Mouse (Mus musculus) limb, embryonic 12.5 days (tissue): ENCODE measurements around the gene Exoc4. TPM values are rescaled to one million over a fixed set of nuclear protein-coding genes. Genes with fewer than 3 reads are reported as not detected.

ENCODE experiments used
- ATAC-seq: fragments of 200-750 bp; cut with Nextera tagmentation; 2 replicates; pipeline ENCODE4 v1.8.0; 2017; ENCODE audit warnings: low read depth, moderate TSS enrichment; ENCODE audit not compliant: insufficient number of reproducible peaks, insufficient read depth, low FRiP score, low TSS enrichment
- H3K27ac ChIP-seq: fragments of 300-500 bp; sonication (generic); 2 replicates; pipeline ENCODE4 v1.5.1; 2016; ENCODE audit warnings: mild to moderate bottlenecking, moderate library complexity
- H3K27me3 ChIP-seq: fragments of 300-500 bp; sonication (generic); 2 replicates; pipeline ENCODE4 v1.6.1; 2016; ENCODE audit warnings: mild to moderate bottlenecking, moderate library complexity
- H3K36me3 ChIP-seq: fragments of 300-500 bp; sonication (generic); 2 replicates; pipeline ENCODE4 v1.6.1; 2016; ENCODE audit warnings: mild to moderate bottlenecking, moderate library complexity
- H3K4me1 ChIP-seq: fragments of 300-500 bp; sonication (generic); replicated peaks from 2 replicates; pipeline ENCODE4 v1.6.1; 2016
- H3K4me2 ChIP-seq: fragments of 300-500 bp; sonication (generic); 2 replicates; pipeline ENCODE4 v1.6.1; 2016; ENCODE audit warnings: mild to moderate bottlenecking, moderate library complexity
- H3K4me3 ChIP-seq: fragments of 300-500 bp; sonication (generic); replicated peaks from 2 replicates; pipeline ENCODE4 v1.5.1; 2016; ENCODE audit warnings: mild to moderate bottlenecking
- H3K9ac ChIP-seq: fragments of 300-500 bp; sonication (generic); replicated peaks from 2 replicates; pipeline ENCODE4 v1.6.1; 2016; ENCODE audit warnings: mild to moderate bottlenecking, moderate library complexity
- H3K9me3 ChIP-seq: fragments of 300-500 bp; sonication (generic); 2 replicates; pipeline ENCODE4 v1.6.1; 2016; ENCODE audit warnings: mild to moderate bottlenecking, moderate library complexity
- WGBS: fragments of 180-500 bp; shearing (Covaris S2); methylation state at CpG from one replicate; pipeline ENCODE4 v1.1.7; 2016; 5-methylcytosine and 5-hydroxymethylcytosine counted together
- polyA plus RNA-seq: library from polyadenylated mRNA; unstranded; fragments of >200 nt; fragmentation: Nextera tagmentation; extraction: Ambion mirVana; gene quantifications from 2 replicates; pipeline ENCODE4 v1.2.1, GENCODE M21; 2016

Gene Exoc4
- polyA plus RNA-seq, 1 experiment from 2014 or later, result 39.2 TPM

DNA sequence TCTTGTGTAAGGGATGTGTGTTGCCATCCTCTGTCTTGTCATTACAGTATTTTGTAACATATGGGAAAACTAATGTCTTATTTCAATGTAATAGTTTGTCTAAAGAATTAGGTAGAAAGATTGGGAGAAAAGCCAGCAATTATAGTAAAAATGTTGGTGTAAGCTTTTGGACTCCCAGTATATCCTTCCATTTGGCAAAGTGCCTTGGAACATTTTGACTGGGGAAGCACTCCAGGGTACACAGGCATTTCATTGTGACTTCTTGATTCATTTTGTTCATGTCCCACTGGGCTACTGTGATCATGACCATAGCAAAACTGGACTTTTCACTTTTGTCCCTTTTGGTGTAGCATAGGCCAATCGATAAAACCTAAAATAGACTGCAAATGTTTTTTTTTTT lies 61.6 kb downstream of the Exoc4 start:
- Histone ChIP-seq H3K4me1 (no peaks in the 10 kb centered on the region), H3K27me3 (no peaks in the 10 kb centered on the region), H3K27ac (no peak overlapping the region), H3K9me3 (no peaks in the 10 kb centered on the region), H3K4me2 (no peak overlapping the region), H3K36me3 (0 out of 2 replicates have a peak, but pooled peaks cover 3% of the 10 kb centered on the region), H3K9ac (no peak overlapping the region), H3K4me3 (no peak overlapping the region)
- 100% methylated on average over 1 of the region's 1 CpGs for WGBS
- no peak for ATAC-seq

DNA sequence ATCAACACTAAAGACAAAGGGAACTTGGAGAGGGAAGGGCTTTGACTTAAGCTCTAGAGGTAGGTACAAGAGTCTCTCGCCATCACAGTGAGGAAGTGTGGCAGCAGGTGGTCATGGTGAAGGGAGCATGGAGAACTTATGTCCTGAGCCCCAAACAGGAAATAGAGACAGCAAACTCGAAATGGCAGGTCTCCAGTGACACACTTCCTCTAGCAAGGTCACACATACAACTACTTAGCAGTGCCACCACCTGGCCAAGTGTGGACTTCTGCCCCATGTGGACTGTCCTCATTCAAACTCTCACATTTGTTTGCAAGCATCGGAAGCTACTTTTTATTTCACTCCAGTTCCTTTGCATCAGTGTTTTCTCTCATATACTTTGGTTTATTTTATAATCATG lies 74.0 kb downstream of the Exoc4 start:
- WGBS, result 87% methylated on average over 3 of the region's 3 CpGs
- Histone ChIP-seq H3K4me3 (no peak overlapping the region), H3K27me3 (no peaks in the 10 kb centered on the region), H3K36me3 (no peaks in the 10 kb centered on the region), H3K9ac (no peak overlapping the region), H3K9me3 (no peaks in the 10 kb centered on the region), H3K4me1 (no peaks in the 10 kb centered on the region), H3K4me2 (no peak overlapping the region), H3K27ac (no peak overlapping the region)
- ATAC-seq, result no peak

DNA sequence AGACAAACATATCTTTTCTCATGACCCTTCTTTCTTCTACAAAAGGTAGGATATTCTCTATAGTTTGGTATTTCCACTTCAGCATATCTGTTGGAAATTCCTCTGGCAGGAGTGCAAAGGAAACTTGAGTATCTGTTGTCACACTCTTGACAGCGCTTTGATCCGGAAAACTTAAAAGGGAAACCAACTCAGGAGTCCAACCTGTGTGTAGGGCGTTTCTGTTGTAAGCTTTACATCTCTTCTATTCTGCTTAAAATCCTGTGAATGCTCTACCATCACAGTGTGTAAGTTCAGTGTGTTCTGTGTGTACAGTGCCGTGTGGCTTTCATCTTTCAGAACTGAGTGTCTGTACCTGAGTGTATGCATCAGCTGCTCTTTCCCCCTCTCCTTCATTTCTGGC lies 74.5 kb downstream of the Exoc4 start:
- Histone ChIP-seq H3K9ac (no peak overlapping the region), H3K4me1 (no peaks in the 10 kb centered on the region), H3K27me3 (no peaks in the 10 kb centered on the region), H3K4me2 (no peak overlapping the region), H3K4me3 (no peak overlapping the region), H3K27ac (no peak overlapping the region), H3K9me3 (no peaks in the 10 kb centered on the region), H3K36me3 (no peaks in the 10 kb centered on the region)
- ATAC-seq, result no peak
- WGBS, result 81% methylated on average over 4 of the region's 4 CpGs

DNA sequence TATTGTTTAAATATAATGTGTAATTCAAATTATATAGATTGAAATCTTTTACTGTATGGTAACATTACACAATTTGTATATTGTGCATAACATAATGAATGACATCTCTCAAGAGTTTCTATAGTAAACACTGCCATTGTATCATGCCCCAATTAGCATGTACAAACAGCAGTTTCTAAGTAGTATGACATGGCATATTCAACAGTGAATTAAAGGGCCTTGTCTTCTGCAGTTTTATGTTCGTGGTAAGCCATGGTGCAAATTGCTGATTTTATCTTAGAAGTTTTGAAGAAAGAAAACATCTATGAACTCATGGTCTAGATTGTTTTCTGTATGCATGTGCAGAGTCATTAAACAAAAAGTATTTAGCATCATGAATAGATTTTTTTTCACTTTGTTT lies 79.4 kb downstream of the Exoc4 start:
- ATAC-seq, result no peak
- Histone ChIP-seq H3K9me3 (no peaks in the 10 kb centered on the region), H3K27ac (no peak overlapping the region), H3K4me3 (no peak overlapping the region), H3K9ac (no peak overlapping the region), H3K27me3 (no peaks in the 10 kb centered on the region), H3K36me3 (no peaks in the 10 kb centered on the region), H3K4me2 (no peak overlapping the region), H3K4me1 (0 out of 2 replicates have a peak, but pooled peaks cover 4% of the 10 kb centered on the region)
- WGBS, result 95% methylated on average over 1 of the region's 1 CpGs

DNA sequence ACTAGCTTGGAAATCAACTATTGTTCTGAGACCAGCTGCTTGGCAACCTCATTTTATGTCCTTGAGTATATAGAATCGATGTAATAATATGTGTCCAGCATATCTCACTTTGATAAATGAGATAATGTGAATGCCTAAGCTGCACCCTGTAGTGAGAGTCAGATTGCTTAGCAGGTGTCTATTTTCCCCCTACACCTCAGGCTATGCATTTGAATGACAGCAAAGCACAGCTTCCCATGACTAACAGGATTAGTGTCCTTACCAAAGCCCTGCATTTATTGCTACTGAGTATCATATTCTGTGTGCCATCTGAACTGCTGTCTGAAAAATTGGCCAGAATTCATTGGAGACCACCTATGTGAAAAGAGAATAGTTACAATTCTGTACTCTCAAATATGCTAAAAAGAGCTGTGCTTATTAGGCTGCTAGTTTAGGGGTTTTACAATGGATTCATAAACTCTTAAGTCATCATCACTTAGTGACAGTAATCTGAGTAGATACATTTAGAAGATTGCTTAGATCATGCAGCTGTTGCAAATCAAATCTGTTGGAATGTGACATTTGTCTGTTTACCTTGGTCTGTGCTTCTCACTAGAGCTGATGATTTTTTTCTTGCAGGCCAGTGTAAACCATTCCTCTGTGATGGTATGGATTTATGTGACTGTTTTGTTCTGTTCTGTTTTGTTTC lies 98.3 kb downstream of the Exoc4 start:
- no peak overlapping the region for H3K27ac ChIP-seq
- H3K4me3 ChIP-seq, result no peak overlapping the region
- H3K4me1 ChIP-seq, result no peaks in the 10 kb centered on the region
- H3K36me3 ChIP-seq, result no peaks in the 10 kb centered on the region
- 82% methylated on average over 1 of the region's 1 CpGs for WGBS
- no peak overlapping the region for H3K9ac ChIP-seq
- H3K4me2 ChIP-seq, result no peak overlapping the region
- no peak for ATAC-seq
- H3K27me3 ChIP-seq, result no peaks in the 10 kb centered on the region
- H3K9me3 ChIP-seq, result no peaks in the 10 kb centered on the region

DNA sequence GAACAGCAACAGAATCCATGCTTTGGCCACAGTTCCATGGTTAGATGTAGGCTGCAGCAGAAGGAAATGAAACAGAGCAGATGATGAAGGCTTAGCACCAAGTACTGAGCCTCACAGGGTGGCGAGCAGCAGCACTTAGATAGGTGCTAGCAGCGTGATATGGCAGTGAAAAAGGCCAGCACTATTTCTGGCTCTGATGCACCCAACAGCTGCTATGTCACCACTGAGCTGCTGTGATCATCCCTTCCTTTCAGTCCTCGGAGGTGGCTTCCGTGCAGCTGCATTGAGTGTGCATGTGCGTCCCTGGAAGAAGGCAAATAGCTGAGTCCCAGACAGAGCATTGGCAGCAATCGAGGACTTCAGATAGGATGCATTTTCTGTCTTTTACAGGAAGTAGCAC lies 112.7 kb downstream of the Exoc4 start:
- 80% methylated on average over 6 of the region's 6 CpGs for WGBS
- Histone ChIP-seq H3K27ac (no peak overlapping the region), H3K4me2 (no peak overlapping the region), H3K9me3 (0 out of 2 replicates have a peak, but pooled peaks cover 3% of the 10 kb centered on the region), H3K9ac (no peak overlapping the region), H3K27me3 (no peaks in the 10 kb centered on the region), H3K4me1 (no peaks in the 10 kb centered on the region), H3K4me3 (no peak overlapping the region), H3K36me3 (no peaks in the 10 kb centered on the region)
- ATAC-seq, result no peak

DNA sequence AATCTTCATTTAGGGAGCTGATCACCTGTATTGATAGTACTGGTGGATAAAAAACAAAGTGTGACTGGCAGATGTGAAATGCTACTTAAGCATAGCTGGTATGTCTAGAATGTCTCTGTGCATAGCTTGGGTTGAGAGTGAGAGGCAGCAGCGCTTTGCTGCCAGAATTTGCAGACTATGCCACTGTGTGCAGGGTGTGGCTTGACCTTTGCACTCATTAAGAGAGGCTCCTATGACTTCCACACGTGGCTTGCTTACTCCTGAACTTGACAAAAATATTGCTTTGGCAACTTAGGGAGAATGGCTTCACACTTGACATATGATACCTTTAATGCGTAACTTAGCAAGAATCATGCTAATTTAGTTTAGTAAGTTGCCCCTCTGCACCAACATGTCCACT lies 131.6 kb downstream of the Exoc4 start:
- no peaks in the 10 kb centered on the region for H3K36me3 ChIP-seq
- WGBS, result 56% methylated on average over 3 of the region's 3 CpGs
- H3K9ac ChIP-seq, result no peak overlapping the region
- H3K9me3 ChIP-seq, result no peaks in the 10 kb centered on the region
- H3K4me1 ChIP-seq, result no peaks in the 10 kb centered on the region
- no peak overlapping the region for H3K4me2 ChIP-seq
- no peak overlapping the region for H3K27ac ChIP-seq
- ATAC-seq, result no peak
- no peak overlapping the region for H3K4me3 ChIP-seq
- no peaks in the 10 kb centered on the region for H3K27me3 ChIP-seq

DNA sequence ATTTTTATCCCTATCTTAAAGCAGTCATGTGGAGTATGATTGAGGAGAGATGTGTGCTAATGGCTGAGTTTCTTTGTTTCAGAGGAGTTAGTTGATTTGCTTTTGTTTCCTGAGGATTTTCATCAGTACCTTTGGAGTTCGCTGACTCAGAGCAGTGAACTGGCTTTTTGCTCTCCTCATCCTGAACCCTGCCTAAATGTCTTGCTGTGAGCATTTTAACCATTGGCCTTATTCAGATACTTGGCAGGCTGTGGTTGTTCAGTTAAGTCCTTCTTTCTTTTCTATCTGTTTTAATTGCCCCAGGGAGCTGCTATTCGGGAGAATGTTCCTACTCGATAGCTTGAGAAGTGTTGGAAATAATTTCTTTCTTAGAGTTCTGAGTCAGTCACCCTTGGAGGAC lies 133.3 kb downstream of the Exoc4 start:
- H3K4me1 ChIP-seq, result no peaks in the 10 kb centered on the region
- no peak overlapping the region for H3K4me3 ChIP-seq
- H3K9ac ChIP-seq, result no peak overlapping the region
- no peaks in the 10 kb centered on the region for H3K9me3 ChIP-seq
- 88% methylated on average over 3 of the region's 3 CpGs for WGBS
- no peak overlapping the region for H3K27ac ChIP-seq
- no peaks in the 10 kb centered on the region for H3K36me3 ChIP-seq
- ATAC-seq, result no peak
- no peak overlapping the region for H3K4me2 ChIP-seq
- no peaks in the 10 kb centered on the region for H3K27me3 ChIP-seq

DNA sequence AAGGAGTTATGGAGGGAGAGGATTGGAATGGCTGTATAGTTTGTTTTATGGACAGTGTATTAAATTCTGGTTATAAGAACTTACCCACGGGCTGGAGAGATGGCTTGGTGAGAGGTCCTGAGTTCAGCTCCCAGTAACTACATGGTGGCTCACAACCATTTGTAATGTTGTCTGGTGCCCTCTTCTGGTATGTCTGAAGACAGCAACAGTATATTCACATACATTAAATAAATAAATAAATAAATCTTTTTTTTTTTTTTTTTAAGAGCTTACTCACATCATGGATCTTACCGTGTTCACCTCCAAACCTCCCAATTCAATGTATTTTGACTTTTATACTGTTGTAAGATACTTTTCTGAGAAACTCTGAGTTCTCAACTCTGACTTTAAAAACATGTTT lies 143.1 kb downstream of the Exoc4 start:
- WGBS, result 75% methylated on average over 2 of the region's 2 CpGs

DNA sequence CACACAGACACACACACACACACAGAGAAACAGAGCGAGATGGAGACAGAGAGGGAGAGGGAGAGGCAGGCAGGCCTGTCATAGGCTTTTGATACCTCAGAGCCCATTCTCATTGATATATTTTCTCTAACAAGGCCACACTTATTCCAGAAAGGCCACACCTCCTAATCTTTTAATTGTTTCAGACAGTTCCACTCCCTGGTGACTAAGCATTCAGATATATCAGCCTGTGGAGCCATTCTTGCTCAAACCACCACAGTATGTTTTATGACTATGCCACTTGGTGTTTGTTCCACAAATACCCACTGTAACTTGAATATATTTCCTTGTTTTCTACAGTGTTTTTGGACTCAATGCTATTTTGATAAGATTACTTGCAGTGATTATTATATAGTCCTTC lies 150.6 kb downstream of the Exoc4 start:
- Histone ChIP-seq H3K9me3 (no peaks in the 10 kb centered on the region), H3K27ac (no peak overlapping the region), H3K36me3 (no peaks in the 10 kb centered on the region), H3K4me3 (no peak overlapping the region), H3K9ac (no peak overlapping the region), H3K27me3 (no peaks in the 10 kb centered on the region), H3K4me1 (no peaks in the 10 kb centered on the region), H3K4me2 (no peak overlapping the region)
- WGBS, result 70% methylated on average over 1 of the region's 1 CpGs
- no peak for ATAC-seq

More for the DNA sequence above, 143.1 kb downstream of the Exoc4 start:
- H3K27me3 ChIP-seq, result no peaks in the 10 kb centered on the region
- H3K4me1 ChIP-seq, result no peaks in the 10 kb centered on the region
- ATAC-seq, result no peak
- no peak overlapping the region for H3K4me2 ChIP-seq
- H3K27ac ChIP-seq, result no peak overlapping the region
- H3K9me3 ChIP-seq, result no peaks in the 10 kb centered on the region
- no peak overlapping the region for H3K9ac ChIP-seq
- no peaks in the 10 kb centered on the region for H3K36me3 ChIP-seq
- no peak overlapping the region for H3K4me3 ChIP-seq

DNA sequence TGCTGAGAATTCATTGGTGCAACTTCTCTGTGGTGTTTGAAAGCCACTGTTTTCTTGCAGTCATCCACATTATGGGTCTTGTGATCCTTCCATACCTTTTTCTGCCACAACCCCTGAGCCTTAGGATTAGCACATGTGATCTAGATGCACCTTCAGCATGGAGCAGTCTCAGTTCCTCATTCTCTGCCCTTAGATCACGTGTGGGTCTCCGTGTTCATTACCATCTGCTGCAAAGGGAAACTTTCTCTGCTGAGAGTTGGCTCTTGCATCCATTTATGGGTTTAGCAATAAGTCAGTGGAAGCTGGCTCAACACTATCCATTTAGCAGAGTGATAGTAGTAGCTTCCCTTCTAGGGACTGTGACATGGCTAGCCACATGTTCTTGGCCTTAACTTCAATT lies 152.3 kb downstream of the Exoc4 start:
- Histone ChIP-seq H3K9me3 (no peaks in the 10 kb centered on the region), H3K9ac (no peak overlapping the region), H3K27me3 (no peaks in the 10 kb centered on the region), H3K4me1 (no peaks in the 10 kb centered on the region; the same call in 1 of the 2 replicates), H3K4me3 (no peak overlapping the region), H3K36me3 (no peaks in the 10 kb centered on the region), H3K4me2 (no peak overlapping the region), H3K27ac (no peak overlapping the region)
- no peak for ATAC-seq
- 89% methylated on average over 2 of the region's 2 CpGs for WGBS

DNA sequence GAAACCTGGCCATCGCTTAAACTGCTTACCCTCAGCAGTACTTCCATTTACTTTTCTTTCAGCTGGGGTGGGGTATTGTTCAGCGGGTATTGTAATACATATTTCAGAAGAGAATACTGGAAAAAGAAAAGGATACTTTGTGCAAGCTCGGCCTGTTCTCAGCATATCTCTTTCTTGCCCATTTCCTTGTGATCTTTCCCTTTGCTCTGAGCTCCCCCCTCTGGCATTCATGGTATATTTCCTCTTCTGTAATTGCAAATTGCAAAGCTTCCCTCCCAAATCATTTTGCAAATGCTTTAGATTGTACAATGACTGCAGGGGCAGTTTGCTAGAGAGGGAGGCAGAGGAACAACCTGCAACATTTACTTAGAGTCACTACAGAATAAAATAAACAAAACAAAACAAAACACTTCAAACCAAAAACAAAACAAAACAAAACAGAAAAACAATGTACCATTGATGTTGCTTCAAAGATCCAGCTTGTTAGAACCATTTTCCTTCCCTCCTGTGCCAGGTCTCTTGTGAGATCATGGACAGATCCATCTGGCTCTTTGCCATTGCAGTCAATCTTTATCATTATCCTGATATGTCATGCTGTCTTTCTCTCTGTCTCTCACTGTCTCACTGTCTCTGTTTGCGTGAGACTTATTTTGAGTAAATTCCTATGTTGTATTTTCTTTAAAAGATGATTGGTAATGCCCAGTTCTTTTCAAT lies 156.8 kb downstream of the Exoc4 start:
- Histone ChIP-seq H3K9me3 (no peaks in the 10 kb centered on the region), H3K4me2 (no peak overlapping the region), H3K4me1 (no peaks in the 10 kb centered on the region; the same call in 1 of the 2 replicates), H3K27ac (no peak overlapping the region), H3K4me3 (no peak overlapping the region), H3K36me3 (no peaks in the 10 kb centered on the region), H3K9ac (no peak overlapping the region), H3K27me3 (no peaks in the 10 kb centered on the region)
- WGBS, result 62% methylated on average over 4 of the region's 4 CpGs
- no peak for ATAC-seq
